Mouse (Mus musculus) mouse trophoblast stem cell (cell line): ENCODE results near the gene Fundc1.
"Not testable (repeated sequence)": the region's sequence is repeated elsewhere in the genome, so short reads cannot be mapped to it uniquely, and the experiment has no call there.

Experiments
- in situ Hi-C, 2 experiments: fragments of 300-500 bp; cut with MseI, MboI; formaldehyde crosslinking; loops; 2 replicates in 1 of 2; 3 replicates in 1 of 2; pipeline ENCODE4 v1.15.1; 2025

Gene Fundc1

DNA sequence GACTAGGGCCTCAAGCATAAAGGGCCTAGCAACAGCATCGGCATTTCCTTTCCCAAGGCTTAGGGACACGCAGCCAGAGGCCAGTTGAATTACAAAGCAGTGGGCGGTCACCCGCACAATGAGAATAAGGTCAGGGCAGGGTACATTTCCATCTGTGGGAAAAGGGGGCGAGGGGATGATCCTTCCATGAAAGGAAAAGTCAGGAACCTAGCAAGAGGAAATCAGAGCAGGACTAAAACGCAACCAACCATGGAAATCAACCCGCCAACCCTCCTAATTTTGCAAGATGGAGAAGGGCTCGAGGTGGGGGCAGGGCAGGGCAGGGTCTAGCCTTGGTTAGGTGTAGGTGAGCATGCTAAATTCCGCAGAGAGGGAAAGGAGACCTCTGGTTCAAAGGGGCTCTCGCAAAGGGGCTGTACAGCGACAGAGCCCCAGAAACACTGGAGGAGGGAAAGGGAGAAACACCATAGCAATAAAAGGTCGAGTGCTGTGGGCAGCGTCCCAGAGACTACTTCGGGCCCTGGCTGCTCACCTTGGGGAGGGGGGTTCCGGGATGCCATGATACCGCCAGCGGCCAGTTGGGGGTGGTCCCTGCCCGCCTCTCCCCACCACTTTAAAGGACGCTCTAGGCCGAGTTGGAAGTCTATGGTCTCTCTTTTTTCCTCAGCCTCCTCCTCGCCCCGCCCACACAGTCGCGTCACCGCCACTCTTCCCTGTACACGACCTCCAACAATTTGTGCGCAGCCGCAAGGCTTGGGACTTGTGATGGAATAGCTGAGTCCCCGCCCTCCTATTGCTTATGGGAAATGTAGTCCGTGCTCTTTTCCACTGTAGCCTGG, at the start of gene Fundc1:
Gene Fundc1, minus strand, starts transcription at position 705 of the 839 bp plus-strand sequence.
- in situ Hi-C loops = no loop called here

DNA sequence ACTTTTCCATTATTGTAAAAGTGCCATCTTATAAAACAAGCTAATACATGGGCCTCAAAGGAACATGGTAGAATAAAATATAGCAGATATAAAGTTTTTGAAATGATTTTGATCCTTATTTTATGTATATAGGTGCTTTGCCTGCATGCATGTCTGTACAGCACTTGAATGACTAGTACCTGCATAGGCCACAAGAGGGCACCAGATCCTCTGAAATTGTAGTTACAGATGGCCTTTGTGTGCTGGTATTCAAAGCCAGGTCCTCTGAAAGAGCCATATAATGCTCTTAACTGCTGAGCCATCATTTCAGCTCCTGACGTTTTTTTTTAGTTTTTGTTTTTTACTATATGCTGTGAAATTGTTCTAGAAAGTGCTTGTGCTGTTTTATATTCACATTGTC, 39.1 kb upstream of the Fundc1 start:
- in situ Hi-C loops = no loop called here

DNA sequence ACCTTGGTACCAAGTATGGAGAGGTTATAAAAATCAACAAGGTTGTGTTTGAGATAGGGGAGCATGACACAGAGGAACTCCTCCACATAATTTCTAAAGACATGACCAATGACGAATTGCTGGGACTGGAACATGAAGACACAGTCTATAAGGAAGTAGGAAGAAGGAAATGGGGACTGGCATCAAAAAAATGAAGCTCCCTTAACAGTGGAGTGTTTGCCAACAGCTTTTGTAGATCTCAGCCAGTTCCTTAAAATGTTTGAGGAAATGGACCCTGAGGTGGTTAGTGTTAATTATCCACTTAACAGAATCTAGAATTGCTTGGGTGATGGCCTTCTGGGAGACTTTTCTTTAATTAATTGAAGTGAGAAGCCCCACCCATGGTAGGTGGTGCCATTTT, 36.6 kb upstream of the Fundc1 start:
- in situ Hi-C loops = no loop called here

DNA sequence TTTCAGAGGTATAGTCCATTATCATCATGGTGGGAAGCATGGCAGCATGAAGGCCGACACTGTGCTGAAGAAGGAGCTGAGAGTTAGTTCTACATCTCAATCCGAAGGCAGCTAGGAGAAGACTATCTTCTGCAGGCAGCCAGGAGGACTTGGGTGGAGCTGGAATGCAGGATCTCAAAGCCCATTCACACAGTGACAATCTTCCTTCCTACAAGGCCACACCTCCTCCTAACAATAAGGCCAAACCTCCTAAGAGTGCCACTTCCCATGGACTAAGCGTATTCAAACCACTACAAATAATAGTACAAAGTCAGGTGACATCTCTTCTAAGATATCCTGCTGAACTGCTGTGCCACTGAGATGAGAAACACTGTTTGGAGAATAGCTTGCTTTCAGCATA, 35.5 kb upstream of the Fundc1 start:
- in situ Hi-C loops = no loop called here

DNA sequence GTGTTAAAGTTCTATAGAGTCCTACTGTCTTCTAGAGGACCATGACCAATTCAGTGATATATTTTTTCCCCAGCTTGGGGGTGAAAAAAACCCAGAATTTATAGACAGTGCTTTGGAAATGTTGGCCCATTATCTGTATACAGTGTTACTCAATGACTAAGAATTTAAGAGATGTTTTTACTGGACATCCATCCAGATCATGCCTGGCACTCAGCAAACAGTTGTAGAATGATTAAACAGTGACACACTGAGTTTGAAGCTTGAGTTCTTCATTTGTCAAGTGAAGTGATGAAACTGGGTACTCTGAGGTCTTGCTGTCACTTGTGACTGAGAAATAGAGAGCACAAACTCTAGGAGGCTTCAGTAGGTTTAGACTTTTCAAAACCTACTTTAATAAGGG, 21.2 kb upstream of the Fundc1 start:
- in situ Hi-C loops = no loop called here

DNA sequence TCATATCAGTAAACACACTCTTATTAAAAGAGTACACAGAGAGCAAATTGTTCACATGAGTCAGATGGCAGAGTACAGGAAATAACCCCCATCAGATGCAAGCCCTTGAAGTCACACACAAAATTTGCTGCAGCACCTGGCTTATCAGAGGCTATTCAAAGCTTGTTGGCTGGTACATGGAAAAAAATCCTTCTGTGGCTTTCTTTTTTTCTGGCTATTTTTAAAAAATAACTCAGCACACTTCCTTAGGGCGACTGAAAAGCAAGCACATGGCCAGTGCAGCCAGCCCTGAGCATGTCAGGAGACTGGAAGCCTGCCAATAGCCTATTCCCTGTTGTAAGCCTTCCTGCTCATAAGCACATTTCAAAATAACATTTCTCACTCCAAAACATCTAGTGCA, 18.6 kb upstream of the Fundc1 start:
- in situ Hi-C loops = no loop called here

DNA sequence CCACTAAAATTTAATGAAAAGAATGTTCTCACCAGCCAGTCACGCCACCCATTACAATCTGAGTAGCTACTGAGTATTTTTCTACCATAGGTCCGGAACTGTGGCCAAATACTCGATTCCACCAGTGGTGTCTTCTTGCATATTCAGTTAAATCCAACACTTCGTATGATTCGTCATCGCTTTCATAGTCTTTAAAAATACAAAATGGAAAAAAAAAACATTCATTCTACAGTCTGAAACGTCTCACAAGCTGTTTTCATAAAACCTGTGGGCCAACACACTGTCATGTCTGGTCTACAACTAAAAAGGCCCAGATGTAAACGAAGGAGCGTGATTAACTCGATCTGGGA, 879 bp downstream of the Fundc1 start:
- in situ Hi-C loops = no loop called here

DNA sequence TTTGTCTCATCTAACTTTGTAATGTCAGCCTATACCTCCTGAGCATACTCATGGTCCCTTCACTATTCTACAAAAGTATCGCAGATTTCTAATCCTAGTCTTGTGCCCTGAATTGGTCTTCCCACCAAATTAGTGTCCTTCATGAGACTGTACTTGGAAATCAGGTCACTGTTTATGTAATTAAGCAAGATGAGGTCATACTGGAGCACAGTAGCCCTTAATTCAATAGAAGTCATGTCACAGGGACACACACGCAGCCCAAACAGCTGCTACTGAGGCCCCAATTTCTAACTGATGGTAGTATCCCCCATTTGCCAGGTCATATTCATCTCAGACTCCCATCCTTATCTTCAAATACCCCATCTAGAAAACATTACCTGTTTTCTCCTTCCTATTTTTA, 3.5 kb downstream of the Fundc1 start:
- in situ Hi-C loops = no loop called here

DNA sequence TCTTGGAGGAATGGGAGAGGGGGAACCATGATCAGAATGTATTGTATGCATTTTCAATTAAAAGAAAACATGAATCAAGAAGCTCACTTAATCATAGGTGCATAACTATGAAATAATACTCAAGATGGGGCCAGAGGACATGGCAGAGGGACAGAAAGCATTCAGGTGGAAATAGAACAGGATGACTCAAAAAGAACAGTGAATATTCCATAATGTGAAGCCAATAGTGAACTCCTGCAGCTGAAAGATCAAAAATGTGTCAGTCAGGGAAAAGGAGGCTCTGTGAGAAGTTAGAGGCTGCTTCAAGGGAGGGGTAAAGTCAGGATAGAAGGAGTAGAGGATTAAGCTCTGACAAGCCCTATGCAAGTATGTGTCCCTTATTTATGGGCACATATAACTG, 6.4 kb downstream of the Fundc1 start:
- in situ Hi-C loops = no loop called here

DNA sequence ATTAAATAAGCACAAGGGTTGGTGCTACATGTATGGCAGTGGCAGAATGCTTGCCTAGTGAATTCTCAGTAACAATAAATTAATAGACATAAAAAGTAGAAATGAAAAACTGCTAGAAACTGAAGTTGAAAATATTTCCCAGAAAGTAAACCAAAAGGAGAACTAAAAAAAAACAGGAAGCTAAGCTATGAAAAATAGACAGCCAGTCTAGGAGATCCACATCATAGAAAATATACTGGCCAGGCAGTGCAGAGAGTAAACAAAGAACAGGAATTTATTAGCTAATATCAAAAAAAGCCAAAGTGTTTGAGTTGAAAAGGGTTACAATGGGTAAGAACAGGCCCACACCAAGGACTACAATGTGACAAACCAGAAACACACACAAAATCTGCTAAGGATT, 7.4 kb downstream of the Fundc1 start:
- in situ Hi-C loops = no loop called here

DNA sequence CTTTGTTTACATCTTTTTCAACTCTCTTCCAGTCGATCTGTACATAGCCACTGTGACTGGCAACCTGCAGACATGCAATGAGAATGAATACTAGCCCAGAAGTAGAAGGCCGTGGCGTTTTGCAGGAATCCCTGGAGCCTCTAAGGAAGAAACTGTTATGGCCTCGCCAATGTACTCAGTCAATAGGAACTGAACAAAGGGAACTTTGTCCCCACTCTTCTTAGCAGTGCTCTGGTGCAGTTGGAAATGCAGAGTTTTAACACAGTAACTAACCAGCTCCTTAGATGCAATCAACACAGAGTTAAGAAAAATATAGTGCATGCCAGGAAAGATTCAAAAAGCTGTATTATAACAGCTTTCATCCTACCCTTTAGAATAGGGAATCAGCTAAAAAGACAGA, 13.4 kb downstream of the Fundc1 start:
- in situ Hi-C loops = no loop called here

DNA sequence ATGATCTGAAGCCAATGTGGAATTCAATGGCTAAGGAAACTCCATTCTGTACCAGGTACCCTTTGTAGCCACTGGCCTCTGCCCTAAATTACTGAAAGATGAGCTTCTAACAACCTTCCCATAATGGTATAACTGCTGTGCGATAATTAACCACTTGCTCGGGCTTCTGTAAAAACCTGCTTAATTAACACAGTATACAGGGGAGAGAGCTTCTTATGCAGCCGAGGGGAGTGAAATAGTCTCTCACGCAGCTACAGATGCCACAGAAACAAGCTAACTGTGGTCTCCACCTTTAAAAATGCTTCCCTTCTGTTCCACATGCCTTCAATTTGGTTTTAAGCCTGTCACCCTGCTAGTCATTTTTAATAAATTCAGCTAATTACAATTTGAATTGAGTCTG, 17.6 kb downstream of the Fundc1 start:
- in situ Hi-C loops = no loop called here

DNA sequence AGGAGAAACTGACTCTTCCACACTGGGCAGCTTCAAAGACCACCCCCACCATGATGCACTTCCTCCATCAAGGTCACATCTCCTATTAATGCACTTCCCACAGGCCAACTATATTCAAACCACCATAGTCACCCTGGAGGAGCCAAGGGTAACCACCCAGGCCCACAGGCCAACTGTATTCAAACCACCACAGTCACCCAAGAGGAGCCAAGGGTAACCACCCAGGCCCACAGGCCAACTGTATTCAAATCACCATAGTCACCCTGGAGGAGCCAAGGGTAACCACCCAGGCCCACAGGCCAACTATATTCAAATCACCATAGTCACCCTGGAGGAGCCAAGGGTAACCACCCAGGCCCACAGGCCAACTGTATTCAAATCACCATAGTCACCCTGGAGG, 20.5 kb downstream of the Fundc1 start:
- in situ Hi-C loops = not testable (repeated sequence)

DNA sequence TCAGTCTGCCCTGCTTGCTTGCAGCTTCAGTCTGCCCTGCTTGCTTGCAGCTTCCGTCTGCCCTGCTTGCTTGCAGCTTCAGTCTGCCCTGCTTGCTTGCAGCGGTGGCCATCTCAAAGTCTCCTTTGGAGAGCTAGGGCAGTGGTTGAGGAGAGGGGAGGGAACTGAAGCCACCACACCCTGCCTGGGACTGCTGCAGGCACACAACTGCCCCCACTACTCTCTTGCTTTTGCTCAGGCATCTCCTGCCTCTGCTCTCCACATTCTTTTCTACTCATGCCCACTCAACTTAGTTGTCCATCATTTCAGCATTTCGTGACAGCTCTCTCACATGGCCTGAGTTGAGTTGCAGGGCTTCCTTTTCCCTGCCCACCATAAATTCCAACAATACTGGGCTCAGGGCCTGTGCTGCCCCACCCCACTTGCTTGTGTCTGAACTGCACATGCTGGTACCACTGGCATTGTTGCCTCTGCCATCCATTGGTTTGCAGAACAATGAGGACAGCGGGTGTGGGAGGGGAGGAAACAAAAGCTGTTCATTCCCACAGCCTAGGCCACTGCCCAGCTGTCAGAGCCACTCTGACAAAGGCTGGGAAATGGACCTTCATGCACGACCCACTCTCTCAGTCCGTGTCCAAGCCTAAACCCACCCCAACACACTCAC, 24.9 kb downstream of the Fundc1 start:
- in situ Hi-C loops = no loop called here

DNA sequence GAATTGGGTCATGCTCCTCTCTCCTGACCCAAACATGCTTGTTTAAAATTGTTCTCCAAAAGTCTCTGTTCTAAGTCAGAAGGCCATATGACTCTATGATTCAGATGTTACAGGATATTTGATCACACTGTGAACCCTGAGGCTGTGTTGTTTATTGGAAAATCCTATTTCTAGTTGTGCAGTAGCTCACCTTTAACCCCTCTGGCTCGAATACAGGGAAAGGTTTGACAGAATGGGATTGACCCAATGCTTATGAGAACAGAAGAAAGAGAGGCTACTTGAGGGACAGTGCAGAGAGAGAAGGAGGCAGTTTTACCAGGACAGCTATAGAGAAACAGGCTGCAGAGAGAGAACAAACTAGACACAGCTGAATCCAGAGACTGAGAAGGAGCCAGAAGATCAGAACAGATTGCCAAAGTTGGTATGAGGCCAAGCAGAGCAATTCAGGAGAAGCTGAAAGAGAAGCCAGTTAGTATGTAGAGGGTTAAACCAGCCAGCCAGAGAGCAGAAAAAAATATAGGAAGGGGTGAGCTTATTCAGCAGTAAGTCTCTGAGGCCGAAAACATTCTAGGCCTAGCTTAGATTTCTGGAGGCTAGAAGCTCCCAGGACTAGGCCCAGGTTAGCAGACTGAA, 27.1 kb downstream of the Fundc1 start:
- in situ Hi-C loops = no loop called here

DNA sequence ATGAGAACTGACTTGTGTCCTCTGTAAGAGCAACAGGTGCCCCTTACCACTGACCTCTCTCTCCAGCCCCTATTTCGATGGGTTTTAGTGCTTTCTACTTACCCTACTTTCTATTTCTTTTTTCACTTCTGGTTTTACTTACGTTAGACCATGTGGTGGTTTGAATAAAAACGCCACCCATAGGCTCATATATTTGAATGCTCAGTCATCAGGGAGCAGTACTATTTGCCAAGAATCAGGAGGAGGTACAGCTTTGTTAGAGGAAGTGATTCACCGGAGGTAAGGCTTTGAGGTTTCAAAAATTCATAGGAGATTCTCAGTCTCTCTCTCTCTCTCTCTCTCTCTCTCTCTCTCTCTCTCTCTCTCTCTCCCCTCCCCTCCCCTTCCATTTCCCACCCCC, 34.4 kb downstream of the Fundc1 start:
- in situ Hi-C loops = no loop called here

DNA sequence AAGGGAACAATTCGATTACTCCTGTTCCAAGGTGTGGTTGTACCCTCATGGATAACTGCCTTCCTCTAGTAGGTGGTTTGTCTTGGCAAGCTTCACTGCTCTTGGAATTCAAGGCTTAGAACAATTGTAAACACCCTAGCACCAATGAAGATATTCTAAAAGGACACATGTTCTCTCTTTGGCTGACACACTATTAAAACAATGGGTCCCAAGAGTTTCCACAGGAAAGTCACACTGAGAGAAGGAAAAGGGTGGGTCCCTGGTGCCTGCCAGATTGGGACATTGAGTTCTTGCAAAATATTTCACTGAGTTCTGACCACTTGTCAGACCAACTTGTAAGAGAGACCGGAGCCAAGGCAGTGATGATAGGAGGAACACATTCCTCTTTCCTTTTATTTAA, 45.1 kb downstream of the Fundc1 start:
- in situ Hi-C loops = no loop called here

DNA sequence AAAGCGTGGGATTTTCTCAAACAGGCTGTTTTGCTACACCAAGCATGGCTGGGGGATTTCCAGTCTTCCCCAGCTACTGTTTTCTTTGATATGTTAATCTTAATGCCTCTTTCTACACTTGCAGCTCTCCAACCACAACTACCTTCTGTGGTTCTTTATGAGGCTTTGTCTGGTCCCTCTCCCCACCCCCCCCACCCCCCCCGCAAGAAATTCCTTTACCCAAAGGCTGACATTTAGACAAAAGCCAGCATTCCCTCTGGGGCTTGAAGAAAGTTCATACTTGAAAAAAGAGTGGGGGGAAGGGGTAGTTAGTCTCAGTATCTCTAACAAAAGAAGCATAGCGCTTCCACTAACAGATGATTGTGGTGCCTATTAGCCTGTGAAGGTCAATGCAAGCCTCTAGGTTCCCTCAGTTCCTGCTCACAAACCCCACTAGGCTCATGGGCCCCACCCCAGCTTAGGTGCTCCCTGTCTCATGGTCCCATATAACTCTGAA, 50.9 kb downstream of the Fundc1 start:
- in situ Hi-C loops = no loop called here

DNA sequence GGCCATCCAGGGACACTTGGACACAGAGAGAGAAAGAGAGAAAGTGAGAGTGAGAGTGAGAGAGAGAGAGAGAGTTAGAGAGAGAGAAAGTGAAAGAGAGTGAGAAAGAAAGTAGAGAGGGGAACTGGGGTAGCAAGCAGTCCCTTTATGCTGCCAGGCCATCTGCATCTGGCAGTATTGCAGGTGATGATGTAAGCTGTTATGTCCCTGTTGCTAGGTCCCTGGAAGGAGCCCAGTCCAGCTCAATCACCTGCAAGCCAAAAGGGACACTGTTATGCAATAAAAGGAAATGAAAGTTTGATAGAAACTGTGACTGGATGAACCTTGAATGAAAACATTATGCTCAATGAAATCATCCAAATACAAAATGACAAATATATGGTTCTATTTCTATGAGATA, 52.0 kb downstream of the Fundc1 start:
- in situ Hi-C loops = no loop called here

DNA sequence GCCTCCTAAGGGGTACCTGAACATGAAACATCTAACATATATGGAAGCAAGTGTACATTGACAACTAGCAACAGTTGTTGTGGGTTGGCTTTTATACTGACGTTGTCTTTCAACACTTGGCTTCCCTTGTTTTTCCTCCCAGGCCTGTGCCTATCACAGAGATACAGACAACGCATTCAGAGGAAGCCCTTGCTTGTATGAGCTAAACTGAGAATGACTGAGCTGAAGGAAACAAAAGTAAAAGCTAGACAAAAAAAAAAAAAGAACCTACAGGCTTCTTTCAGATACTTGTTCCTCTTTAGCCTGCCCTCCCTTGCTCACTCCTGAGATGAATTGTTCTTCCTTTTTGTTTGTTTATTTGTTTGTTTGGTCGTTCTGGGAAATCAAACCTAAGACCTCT, 58.1 kb downstream of the Fundc1 start:
- in situ Hi-C loops = no loop called here

DNA sequence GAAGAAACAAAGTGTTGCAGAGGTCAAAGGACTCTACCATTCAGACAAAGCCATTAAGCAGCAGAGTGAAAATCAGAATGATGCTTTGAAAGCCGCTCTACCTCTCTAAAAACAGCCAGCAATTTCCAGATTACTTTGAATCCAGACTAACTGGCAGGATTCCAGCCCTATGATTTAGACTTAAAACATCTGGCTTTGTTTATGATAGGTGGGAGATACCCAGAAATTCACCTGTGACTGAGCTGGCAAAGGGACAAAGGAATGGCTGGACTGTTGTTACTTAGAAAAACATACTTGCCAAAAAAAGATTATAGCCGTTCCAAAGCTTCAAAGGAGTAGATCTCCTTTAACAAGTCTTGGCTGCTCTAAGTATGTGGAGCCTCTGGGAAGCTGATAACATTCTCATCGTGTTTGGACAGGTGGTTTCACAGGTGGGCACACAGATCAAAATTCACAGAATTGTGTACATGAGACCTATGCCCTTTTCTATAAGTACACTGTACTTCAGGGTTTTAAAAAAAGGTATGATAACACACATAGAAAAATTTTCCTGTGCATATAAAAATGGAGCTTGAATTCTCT, 60.0 kb downstream of the Fundc1 start:
- in situ Hi-C loops = no loop called here
